In genomic region chr1:60566631-60567311, GRCm38 (mm10) we compare ENCODE assay signal across 8 mouse cellular contexts. TPM values are rescaled to one million over a fixed set of nuclear protein-coding genes. Genes with fewer than 3 reads are reported as not detected.
DNase-seq lines count a peak whose midpoint lies in the region; ATAC-seq lines count a peak whose summit lies in the region.

TSS of gene Raph1 (minus strand) at chr1:60567104.

- H3K4me1 ChIP-seq in intestine, embryonic 16.5 days (ENCODE audit: control insufficient read depth, insufficient read depth, low read length), result peaks cover 2% of the 10 kb centered on the region; the same call in 1 of the 2 replicates

- WGBS in intestine, embryonic 16.5 days, result under 1% methylated on average over 81 of the region's 92 CpGs

- H3K27me3 ChIP-seq in intestine, embryonic 16.5 days (replicated peaks; ENCODE audit: control insufficient read depth, insufficient read depth, low read length), result no peaks in the 10 kb centered on the region

- peak within 1 kb of the TSS; percentile 82 for H3K4me3 ChIP-seq in intestine, embryonic 16.5 days (ENCODE audit: low read length)

- peak within 1 kb of the TSS; percentile 93 for H3K9ac ChIP-seq in intestine, embryonic 16.5 days (ENCODE audit: low read depth, low read length)

- peak; percentile 98 for ATAC-seq in intestine, embryonic 16.5 days
- ATAC-seq in erythroid progenitor cell, adult 5-6 weeks (replicated peaks; ENCODE audit: low FRiP score, poor library complexity, severe bottlenecking), result no peak

- peak; percentile 87 to 88 for DNase-seq in adrenal gland, adult 18-20 months (ENCODE audit: low spot score in 2 of 2)
- DNase-seq in embryo, embryonic 10.5 days (ENCODE audit: low spot score), result peak; percentile 94
- DNase-seq in gastrocnemius, postnatal 4 days (ENCODE audit: low spot score in 2 of 2), result peak; percentile 82 to 87
- peak; percentile 82 for DNase-seq in left cerebral cortex, postnatal 25 days (ENCODE audit: low spot score in 2 of 2)
- peak; percentile 94 for DNase-seq in mesoderm, embryonic 11.5 days (ENCODE audit: low read depth, low spot score)
- peak; percentile 72 for DNase-seq in right cerebral cortex, postnatal 4 days

- no peaks in the 10 kb centered on the region for H3K36me3 ChIP-seq in intestine, embryonic 16.5 days (ENCODE audit: control insufficient read depth, insufficient read depth, low read length)

- intact Hi-C loops in left cerebral cortex, postnatal 25 days (cut with DNase I), result loop anchor here (2.0 to 5.0 kb wide), 5 partner anchors 91 to 296 kb away; partner anchors contain the start of gene Abi2

- peak within 1 kb of the TSS; percentile 96 for H3K27ac ChIP-seq in intestine, embryonic 16.5 days (ENCODE audit: low read length)

- peak within 1 kb of the TSS; percentile 72 for H3K4me2 ChIP-seq in intestine, embryonic 16.5 days (ENCODE audit: low read depth, low read length)

- H3K9me3 ChIP-seq in intestine, embryonic 16.5 days (ENCODE audit: control insufficient read depth, low read length), result no peaks in the 10 kb centered on the region

RNA-seq across cellular contexts. Expression of gene Raph1, which starts in this region (rescaled TPM):
- 100 to 1,000 TPM; 141 to 212 TPM for total RNA-seq in adrenal gland, adult 18-20 months (2021)
- 100 to 1,000 TPM; 102 to 116 TPM for total RNA-seq in gastrocnemius, postnatal 4 days (2021)
- 20.2 TPM in 2 replicates for polyA plus RNA-seq in intestine, embryonic 16.5 days (2015; fragmentation: Nextera tagmentation; extraction: Ambion mirVana)
- 10 to 100 TPM; 79.6 to 89.1 TPM for total RNA-seq in left cerebral cortex, postnatal 25 days (2021)
- 0.36 and 4.2 TPM in 2 replicates for total RNA-seq in erythroid progenitor cell, adult 5-6 weeks (2015; ENCODE audit: low replicate concordance)
- total RNA-seq in erythroid progenitor cell, adult 5-6 weeks (2017; ENCODE audit: low replicate concordance), result 0.91 and 1.2 TPM in 2 replicates

Comparison
In these comparisons a context has a peak if more than half of its experiments do, and no peak if none do; other contexts are left out.
1. RNA of gene Raph1 (total RNA-seq): 141 to 212 TPM in adrenal gland, adult 18-20 months, 102 to 116 TPM in gastrocnemius, postnatal 4 days and 79.6 to 89.1 TPM in left cerebral cortex, postnatal 25 days; 0.36 to 4.2 TPM in erythroid progenitor cell, adult 5-6 weeks; every median in the first group is over 10 times any median in the second.
2. Peak in every context shown above with its lines, with median percentiles within 50 percentile points of each other: DNase-seq.